Mouse (Mus musculus) 3T3-L1 (cell line): Measurements from ENCODE around the gene Gm20388.

Experiments used
- DNase-seq: peaks from one replicate; pipeline ENCODE4 v3.0.0-alpha.2; 2015; ENCODE audit warnings: low read depth, low spot score

Gm20388 gene

GRCm38 (mm10) chr8:122873171-122873570, 2962.5 kb downstream of the Gm20388 start:
- no peak for DNase-seq

- DNase-seq = no peak
Observed at GRCm38 (mm10) chr8:122875186-122875585, 2964.5 kb downstream of the Gm20388 start.

- peak; percentile 73 for DNase-seq
Observed at GRCm38 (mm10) chr8:122878231-122878630, 2967.6 kb downstream of the Gm20388 start.

GRCm38 (mm10) chr8:122880302-122880701, 2969.7 kb downstream of the Gm20388 start:
- no peak for DNase-seq

GRCm38 (mm10) chr8:122883671-122884070, 2973.0 kb downstream of the Gm20388 start:
- no peak for DNase-seq

GRCm38 (mm10) chr8:122891440-122891839, 2980.8 kb downstream of the Gm20388 start:
- peak; percentile 16 for DNase-seq

- DNase-seq = no peak
Observed at GRCm38 (mm10) chr8:122893451-122893850, 2982.8 kb downstream of the Gm20388 start.

- no peak for DNase-seq
Observed at GRCm38 (mm10) chr8:122896317-122896716, 2985.7 kb downstream of the Gm20388 start.

GRCm38 (mm10) chr8:122897200-122897599, 2986.6 kb downstream of the Gm20388 start:
- DNase-seq = no peak

GRCm38 (mm10) chr8:122898018-122898417, 2987.4 kb downstream of the Gm20388 start:
- DNase-seq = no peak

- DNase-seq = no peak
Observed at GRCm38 (mm10) chr8:122898473-122898872, 2987.8 kb downstream of the Gm20388 start.

GRCm38 (mm10) chr8:122899085-122899484, 2988.4 kb downstream of the Gm20388 start:
- DNase-seq = no peak

- no peak for DNase-seq
Observed at GRCm38 (mm10) chr8:122901476-122901875, 2990.8 kb downstream of the Gm20388 start.

- DNase-seq = no peak
Observed at GRCm38 (mm10) chr8:122901892-122902515, 2991.4 kb downstream of the Gm20388 start.

- no peak for DNase-seq
Observed at GRCm38 (mm10) chr8:122902581-122902980, 2991.9 kb downstream of the Gm20388 start.

GRCm38 (mm10) chr8:122903002-122903401, 2992.4 kb downstream of the Gm20388 start:
- no peak for DNase-seq

- no peak for DNase-seq
Observed at GRCm38 (mm10) chr8:122904496-122904895, 2993.9 kb downstream of the Gm20388 start.

- peak; percentile 92 for DNase-seq
Observed at GRCm38 (mm10) chr8:122905346-122905745, 2994.7 kb downstream of the Gm20388 start.

GRCm38 (mm10) chr8:122906463-122907021, 2995.9 kb downstream of the Gm20388 start:
- peak; percentile 100 for DNase-seq

- no peak for DNase-seq
Observed at GRCm38 (mm10) chr8:122912150-122912549, 3001.5 kb downstream of the Gm20388 start.

- no peak for DNase-seq
Observed at GRCm38 (mm10) chr8:122912871-122913270, 3002.2 kb downstream of the Gm20388 start.

GRCm38 (mm10) chr8:122916766-122917165, 3006.1 kb downstream of the Gm20388 start:
- no peak for DNase-seq
